12 mouse cellular contexts compared by ENCODE assay signal in the genomic region with DNA sequence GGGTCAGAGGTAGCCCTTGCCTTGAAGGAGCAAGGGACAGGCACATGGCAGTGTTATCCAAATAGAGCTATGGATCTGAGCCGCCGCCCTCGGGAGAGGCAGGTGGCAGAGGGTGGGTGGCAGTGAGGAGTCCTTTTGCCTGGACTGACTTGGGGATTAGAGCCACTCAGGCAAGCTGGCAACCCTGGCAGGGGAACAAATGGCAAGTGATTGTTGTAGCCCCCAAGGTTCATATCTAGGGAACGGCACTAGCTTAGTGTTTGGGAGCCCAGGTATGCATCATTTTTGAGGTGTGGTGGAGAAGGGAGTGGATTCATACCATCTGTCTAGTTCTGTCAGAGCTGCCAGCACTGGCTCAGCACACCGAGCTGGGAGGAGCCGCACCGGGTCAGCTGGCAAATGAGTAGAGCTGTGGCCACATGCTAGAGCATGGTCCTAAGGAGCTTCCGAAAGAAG. TPM values are rescaled to one million over a fixed set of nuclear protein-coding genes. Genes with fewer than 3 reads are reported as not detected.
DNase-seq lines count a peak whose midpoint lies in the region; ATAC-seq and TF ChIP-seq lines count a peak whose summit lies in the region.
"Had no signal": no experiment of that assay in that cellular context is flagged by ENCODE, and none has a peak within 500 bp of the region (broad histone marks: within the 10 kb centered on the region; RNA-seq: fewer than 3 reads in every experiment).

No protein-coding gene starts in this region.

- no peaks in the 10 kb centered on the region for H3K27me3 ChIP-seq in kidney, adult 2 months (replicated peaks; ENCODE audit: control insufficient read depth, insufficient read depth, low read length)
- no peaks in the 10 kb centered on the region for H3K27me3 ChIP-seq in kidney, embryonic 14.5 days (ENCODE audit: control insufficient read depth, insufficient read depth, low read length)
- H3K27me3 ChIP-seq in Patski, result no peaks in the 10 kb centered on the region
- no peaks in the 10 kb centered on the region for H3K27me3 ChIP-seq in forebrain, embryonic 12.5 days
- H3K27me3 ChIP-seq: embryonic facial prominence, embryonic 15.5 days had no signal

- no peak for TF ChIP-seq CTCF in kidney, adult 2 months (conservative IDR thresholded peaks at IDR 0.05; ENCODE audit: insufficient read depth, insufficient read length, low read depth, low read length)
- no peak for TF ChIP-seq CTCF in Patski (IDR thresholded peaks at IDR 0.05)
- no peak for TF ChIP-seq CTCF in embryonic fibroblast, embryonic 13.5 days (IDR thresholded peaks at IDR 0.05; ENCODE audit: borderline replicate concordance, insufficient read depth, low read length)

- no peaks in the 10 kb centered on the region for H3K36me3 ChIP-seq in kidney, adult 2 months (ENCODE audit: control insufficient read depth, insufficient read depth, low read length)
- no peaks in the 10 kb centered on the region for H3K36me3 ChIP-seq in kidney, embryonic 14.5 days (ENCODE audit: control insufficient read depth, insufficient read depth, low read length)
- H3K36me3 ChIP-seq in forebrain, embryonic 12.5 days (replicated peaks), result no peaks in the 10 kb centered on the region
- H3K36me3 ChIP-seq: embryonic facial prominence, embryonic 15.5 days had no signal

- ATAC-seq in kidney, embryonic 14.5 days (ENCODE audit: low FRiP score, low TSS enrichment), result no peak
- peak; percentile 35 for ATAC-seq in Patski
- ATAC-seq in forebrain, embryonic 12.5 days (ENCODE audit: low FRiP score), result no peak
- ATAC-seq: activated CD4-positive, CD25-positive, alpha-beta regulatory T cell, adult 4 months; forebrain, postnatal 0 days; inflammation-experienced regulatory T-cells, adult 6 months; liver, postnatal 0 days had no signal

- TF ChIP-seq POLR2A in kidney, adult 2 months (IDR thresholded peaks at IDR 0.05; ENCODE audit: low read depth, low read length), result no peak
- TF ChIP-seq POLR2A in embryonic fibroblast, embryonic 13.5 days (IDR thresholded peaks at IDR 0.05; ENCODE audit: low read depth, low read length), result no peak

- H3K9me3 ChIP-seq in kidney, embryonic 14.5 days (ENCODE audit: control insufficient read depth, low read length), result no peaks in the 10 kb centered on the region
- no peaks in the 10 kb centered on the region for H3K9me3 ChIP-seq in forebrain, embryonic 12.5 days
- H3K9me3 ChIP-seq: embryonic facial prominence, embryonic 15.5 days had no signal

- peaks cover 10% of the 10 kb centered on the region for H3K4me1 ChIP-seq in kidney, adult 2 months (ENCODE audit: control insufficient read depth, insufficient read depth, low read length)
- H3K4me1 ChIP-seq in kidney, embryonic 14.5 days (ENCODE audit: control insufficient read depth, insufficient read depth, low read length), result peaks cover 9% of the 10 kb centered on the region
- peaks cover 14% of the 10 kb centered on the region for H3K4me1 ChIP-seq in embryonic fibroblast, embryonic 13.5 days (ENCODE audit: control insufficient read depth, insufficient read depth, low read length)
- peaks cover 9% of the 10 kb centered on the region; the same call in 1 of the 2 replicates for H3K4me1 ChIP-seq in forebrain, embryonic 12.5 days

- in situ Hi-C loops in Patski (cut with MboI; ENCODE audit: low pct_unique_long_range_greater_than_20kb), result loop anchor here (25.0 kb wide), 1 partner anchor 564 kb away; the partner anchor contains the start of gene Tmem242

- no peak overlapping the region for H3K4me3 ChIP-seq in kidney, adult 2 months (ENCODE audit: insufficient read depth, low read depth, low read length)
- no peak overlapping the region for H3K4me3 ChIP-seq in kidney, embryonic 14.5 days (ENCODE audit: low read length)
- H3K4me3 ChIP-seq in embryonic fibroblast, embryonic 13.5 days (ENCODE audit: insufficient read depth, low read length), result no peak overlapping the region
- no peak overlapping the region for H3K4me3 ChIP-seq in forebrain, embryonic 12.5 days (replicated peaks)
- H3K4me3 ChIP-seq: embryonic facial prominence, embryonic 15.5 days had no signal

- H3K27ac ChIP-seq in kidney, adult 2 months (ENCODE audit: insufficient read depth, low read depth, low read length), result no peak overlapping the region
- H3K27ac ChIP-seq in kidney, embryonic 14.5 days (ENCODE audit: low read depth, low read length), result no peak overlapping the region
- H3K27ac ChIP-seq in embryonic fibroblast, embryonic 13.5 days (ENCODE audit: insufficient read depth, low read length), result peak overlapping the region; percentile 74
- H3K27ac ChIP-seq in forebrain, embryonic 12.5 days, result no peak overlapping the region
- H3K27ac ChIP-seq: embryonic facial prominence, embryonic 15.5 days had no signal

- WGBS in kidney, adult 2 months, result 83% methylated on average over 8 of the region's 8 CpGs
- 83% methylated on average over 8 of the region's 8 CpGs for WGBS in kidney, embryonic 14.5 days
- WGBS in forebrain, embryonic 12.5 days, result 88% methylated on average over 8 of the region's 8 CpGs

- POLR2A ChIA-PET in Patski (lab: Charles Lee), result no interaction called here

- H3K9ac ChIP-seq in kidney, embryonic 14.5 days (ENCODE audit: low read depth, low read length), result no peak overlapping the region
- H3K9ac ChIP-seq in forebrain, embryonic 12.5 days, result no peak overlapping the region
- H3K9ac ChIP-seq: embryonic facial prominence, embryonic 15.5 days; forebrain, postnatal 0 days; liver, postnatal 0 days had no signal

- H3K4me2 ChIP-seq in kidney, embryonic 14.5 days (replicated peaks; ENCODE audit: low read depth, low read length), result no peak overlapping the region
- no peak overlapping the region for H3K4me2 ChIP-seq in forebrain, embryonic 12.5 days
- H3K4me2 ChIP-seq: embryonic facial prominence, embryonic 15.5 days had no signal

- CTCF ChIA-PET in Patski (lab: Charles Lee), result interaction anchor here (1.9 kb wide), 1 partner anchor 13 kb away, joined by 4 read pairs; no protein-coding TSS in a partner anchor

- DNase-seq in kidney, adult 2 months, result peak; percentile 48
- DNase-seq in Patski (ENCODE audit: low read depth, low spot score), result no peak
- peak; percentile 80 for DNase-seq in cerebellum, adult 11 months
- DNase-seq in urinary bladder, postnatal 4 days (ENCODE audit: low spot score in 2 of 2), result no peak
- DNase-seq: forebrain, postnatal 0 days; liver, postnatal 0 days had no signal

RNA-seq across cellular contexts. Expression of gene Synj2, which starts 59.8 kb away (rescaled TPM):
- 1.5 and 1.8 TPM in 2 replicates for polyA plus RNA-seq in kidney, adult 2 months (2012; rRNA removed)
- polyA plus RNA-seq in kidney, embryonic 14.5 days (2014; fragmentation: Nextera tagmentation; extraction: Ambion mirVana), result 2.9 and 4.3 TPM in 2 replicates
- 6.0 TPM for polyA plus RNA-seq in Patski (2021)
- 19.9 and 22.1 TPM in 2 replicates for polyA plus RNA-seq in embryonic fibroblast, embryonic 13.5 days (2011; ENCODE audit: insufficient read length, low read depth, missing spikeins)
- 0.96 and 1.1 TPM in 2 replicates for polyA plus RNA-seq in forebrain, embryonic 12.5 days (2016; fragmentation: Nextera tagmentation; extraction: Ambion mirVana)

Comparison
In these comparisons a context has a peak if more than half of its experiments do, and no peak if none do; other contexts are left out.
1. DNase-seq: peak in kidney, adult 2 months (single experiment) and cerebellum, adult 11 months (single experiment); none in Patski (single experiment) and urinary bladder, postnatal 4 days (0 of 2).